Mouse (Mus musculus) Muller cell, postnatal 12 days (primary cell): ENCODE data around the gene Yipf2.
"Not testable (repeated sequence)": the region's sequence is repeated elsewhere in the genome, so short reads cannot be mapped to it uniquely, and the experiment has no call there.

Experiments used
- DNase-seq: peaks from one replicate; pipeline ENCODE4 v3.0.0-alpha.2; 2015; ENCODE audit errors: inconsistent ontology term

Yipf2 gene

GRCm38 (mm10) chr9:21557556-21557955 lies 35.1 kb downstream of the Yipf2 start:
- no peak for DNase-seq

DNA sequence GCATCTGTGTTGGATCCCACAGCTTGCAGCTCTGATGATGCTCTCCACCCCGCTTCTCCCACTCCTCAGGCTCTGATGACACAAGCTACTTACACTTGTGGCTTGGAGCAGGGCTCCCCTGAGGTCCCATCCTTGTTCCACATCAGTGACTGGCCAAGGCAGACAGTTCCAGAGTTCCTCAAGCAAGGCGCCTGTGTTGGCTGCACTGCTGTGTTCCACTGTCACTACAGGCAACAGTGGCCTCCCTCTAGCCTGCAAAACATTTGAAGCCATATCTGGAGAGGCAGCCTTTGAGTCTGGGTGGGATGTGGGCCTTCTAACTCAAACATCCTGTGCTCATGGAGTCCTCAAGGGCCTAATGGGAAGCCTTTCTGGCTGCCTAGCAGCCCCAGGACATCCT lies 35.6 kb downstream of the Yipf2 start:
- peak; percentile 19 for DNase-seq

GRCm38 (mm10) chr9:21555198-21555742 lies 37.4 kb downstream of the Yipf2 start:
- DNase-seq: no peak

- no peak for DNase-seq
Measured at GRCm38 (mm10) chr9:21553607-21554273, 38.9 kb downstream of the Yipf2 start.

- no peak for DNase-seq
Measured at GRCm38 (mm10) chr9:21551049-21551448, 41.6 kb downstream of the Yipf2 start.

GRCm38 (mm10) chr9:21547075-21547941 lies 45.3 kb downstream of the Yipf2 start:
- DNase-seq: peak; percentile 72

DNA sequence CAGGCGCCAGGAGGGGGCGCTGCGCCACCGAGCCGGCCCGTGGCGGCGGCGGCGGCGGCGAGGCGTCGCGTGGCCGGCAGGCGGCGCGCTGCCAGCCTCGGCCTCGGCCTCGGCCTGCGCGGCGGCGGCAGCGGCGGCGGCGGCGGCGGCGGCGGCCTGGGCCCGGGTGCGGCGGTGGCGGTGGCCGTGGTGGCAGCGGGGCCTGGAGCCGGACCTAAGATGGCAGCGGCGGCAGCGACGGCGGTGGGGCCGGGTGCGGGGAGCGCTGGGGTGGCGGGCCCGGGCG lies 45.9 kb downstream of the Yipf2 start, which contains the start of gene Carm1:
Carm1 (plus strand) TSS at position 106 of the 286 bp plus-strand sequence.
- no peak for DNase-seq

DNA sequence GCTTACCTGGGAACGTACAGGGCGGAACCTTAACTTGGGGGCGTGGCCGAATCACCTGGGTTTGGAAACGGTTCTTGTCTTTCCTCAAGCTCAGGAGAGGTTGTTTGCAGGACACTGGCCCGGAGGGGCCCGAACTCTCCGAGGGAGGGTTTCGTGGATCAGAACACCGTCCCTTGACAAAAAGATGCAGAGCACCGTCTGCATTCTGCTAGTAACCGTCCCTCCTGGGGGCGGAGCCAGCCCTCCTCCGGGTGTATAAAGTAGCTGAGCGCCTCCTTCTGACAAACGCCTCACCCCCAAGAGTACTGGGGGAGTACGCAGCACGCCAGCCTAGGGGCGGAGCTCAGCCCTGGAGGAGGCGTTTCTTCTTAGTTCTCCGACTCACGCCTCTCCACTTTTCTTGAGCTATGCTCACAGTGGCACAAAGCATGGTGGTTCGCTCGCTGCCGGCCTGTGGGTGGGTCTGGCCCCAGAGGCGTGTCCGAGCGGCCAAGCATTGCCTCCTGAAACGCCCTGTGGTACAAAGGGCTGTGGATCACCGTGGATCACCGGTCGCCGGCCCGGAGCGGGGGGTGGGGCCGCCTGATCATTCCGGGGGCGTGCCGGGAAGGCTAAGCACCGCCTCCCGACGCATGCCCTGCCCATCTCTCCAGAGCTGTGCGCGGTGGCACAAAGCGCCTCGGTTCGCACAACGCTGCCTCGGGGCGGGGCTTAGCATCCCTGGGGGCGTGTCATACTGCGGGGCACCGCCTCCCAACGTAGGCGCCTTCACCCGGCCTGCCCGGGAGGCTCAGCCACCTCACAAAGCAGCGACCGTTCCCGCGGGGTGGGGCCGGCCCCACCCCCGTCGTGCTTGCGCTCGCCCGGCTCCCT lies 46.5 kb downstream of the Yipf2 start:
- peak; percentile 100 for DNase-seq

DNA sequence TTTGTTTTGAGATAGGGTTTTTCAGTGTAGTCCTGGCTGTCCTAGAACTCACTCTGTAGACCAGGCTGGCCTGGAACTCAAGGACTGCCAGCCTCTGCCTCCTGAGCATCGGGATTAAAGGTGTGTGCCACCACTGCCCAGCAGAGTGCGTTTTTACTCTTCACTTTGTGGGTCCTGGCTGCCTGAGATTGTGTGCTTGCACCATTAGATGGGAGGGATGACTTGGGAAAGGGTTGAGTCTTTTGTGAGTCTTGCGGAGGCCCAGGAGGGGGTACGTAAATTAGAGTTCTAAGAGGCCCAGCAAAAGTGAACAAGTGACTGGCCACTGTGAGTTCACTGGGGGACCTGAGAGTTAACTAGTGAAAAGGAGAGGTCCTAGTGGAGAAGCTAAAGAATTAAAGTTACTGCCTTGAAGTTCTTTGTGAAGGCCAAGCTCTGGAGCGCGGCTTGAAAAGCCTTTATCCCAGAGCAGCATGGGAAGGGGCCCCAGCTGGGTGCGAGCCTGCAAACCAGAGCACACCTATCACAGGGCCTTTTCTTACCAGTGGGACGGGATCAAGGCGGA lies 47.2 kb downstream of the Yipf2 start:
- DNase-seq: no peak

DNA sequence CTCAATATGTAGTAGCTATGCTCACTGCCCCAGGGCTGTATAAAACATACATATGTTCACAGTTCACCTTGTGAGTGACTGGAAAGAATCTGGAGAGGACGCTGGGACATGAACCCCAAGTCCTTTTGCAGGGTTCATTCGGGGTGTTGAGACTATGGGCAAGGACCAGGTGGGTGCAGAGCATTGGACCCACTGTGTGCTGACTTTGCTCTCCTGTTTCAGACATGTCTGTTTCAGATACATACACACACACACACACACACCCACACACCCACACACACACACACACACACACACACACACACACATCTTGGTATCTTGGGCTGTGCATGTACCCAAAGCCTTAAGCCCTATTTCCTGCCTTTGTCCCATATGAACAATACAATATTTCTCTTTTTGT lies 50.6 kb downstream of the Yipf2 start:
- not testable (repeated sequence) for DNase-seq

DNA sequence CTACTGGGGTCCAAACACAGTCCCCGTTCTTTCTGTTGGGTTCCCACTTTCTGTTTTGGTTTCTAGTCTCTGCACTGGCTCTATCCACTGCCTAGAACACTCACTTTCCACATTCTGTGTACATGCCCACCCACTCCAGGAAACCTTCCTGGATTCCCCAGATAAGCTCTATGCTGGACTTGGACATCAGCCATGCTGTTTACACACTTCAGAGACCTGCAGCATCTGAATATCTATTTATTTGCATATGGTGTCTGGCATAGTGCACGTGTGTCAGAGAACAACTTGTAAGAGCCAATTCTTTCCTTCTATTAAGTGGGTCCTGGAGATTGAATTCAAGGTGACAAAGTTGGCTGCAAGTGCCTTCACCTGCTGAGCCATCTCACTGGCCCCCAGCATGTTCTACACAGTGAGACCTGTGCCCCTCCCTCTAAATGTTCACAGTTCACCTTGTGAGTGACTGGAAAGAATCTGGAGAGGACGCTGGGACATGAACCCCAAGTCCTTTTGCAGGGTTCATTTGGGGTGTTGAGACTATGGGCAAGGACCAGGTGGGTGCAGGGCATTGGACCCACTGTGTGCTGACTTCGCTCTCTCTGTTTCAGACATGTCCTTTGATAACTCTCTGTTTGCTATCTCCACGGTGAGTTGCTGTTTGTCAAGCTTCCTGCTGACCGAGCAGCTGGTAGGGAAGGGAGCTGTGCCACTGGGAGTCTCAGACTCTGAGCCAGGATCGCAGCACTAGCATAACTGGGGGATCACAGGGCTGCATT lies 52.5 kb downstream of the Yipf2 start:
- DNase-seq: no peak
